Mouse (Mus musculus) brain, embryonic 14.5 days (tissue): Measurements from ENCODE around the gene Acvrl1. TPM values are rescaled to one million over a fixed set of nuclear protein-coding genes. Genes with fewer than 3 reads are reported as not detected.
A peak's percentile ranks its signal among the peaks of the same experiment; 100 is the strongest.

Source experiments
- DNase-seq: peaks from one replicate; pipeline ENCODE4 v3.0.0-alpha.2; 2011; ENCODE audit warnings: low read depth
- CTCF ChIP-seq: fragments of 200-500 bp; IDR thresholded peaks from 2 replicates; pipeline ENCODE4 v1.5.1; 2012; ENCODE audit warnings: inconsistent platforms, mild to moderate bottlenecking, moderate library complexity, borderline replicate concordance; ENCODE audit not compliant: insufficient read depth, insufficient read length; ENCODE audit errors: extremely low read depth
- POLR2A ChIP-seq: fragments of 200-500 bp; IDR thresholded peaks from 2 replicates; pipeline ENCODE4 v1.6.1; 2012; ENCODE audit warnings: mild to moderate bottlenecking, inconsistent platforms, borderline replicate concordance; ENCODE audit not compliant: poor library complexity, insufficient read depth, insufficient read length, severe bottlenecking; ENCODE audit errors: extremely low read depth
- polyA plus RNA-seq: library from polyadenylated mRNA; depleted of rRNA; stranded (reverse); fragments of >200 nt; gene quantifications from 2 replicates; pipeline ENCODE4 v1.2.3, GENCODE M21; 2012

Gene Acvrl1
- polyA plus RNA-seq, 1 experiment: 11.6 TPM

- DNase-seq: peak; percentile 95
- peak; percentile 94 for TF ChIP-seq CTCF
- TF ChIP-seq POLR2A: no peak
Measured at GRCm38 (mm10) chr15:101145424-101146099, 17.2 kb downstream of the Acvrl1 start.

DNA sequence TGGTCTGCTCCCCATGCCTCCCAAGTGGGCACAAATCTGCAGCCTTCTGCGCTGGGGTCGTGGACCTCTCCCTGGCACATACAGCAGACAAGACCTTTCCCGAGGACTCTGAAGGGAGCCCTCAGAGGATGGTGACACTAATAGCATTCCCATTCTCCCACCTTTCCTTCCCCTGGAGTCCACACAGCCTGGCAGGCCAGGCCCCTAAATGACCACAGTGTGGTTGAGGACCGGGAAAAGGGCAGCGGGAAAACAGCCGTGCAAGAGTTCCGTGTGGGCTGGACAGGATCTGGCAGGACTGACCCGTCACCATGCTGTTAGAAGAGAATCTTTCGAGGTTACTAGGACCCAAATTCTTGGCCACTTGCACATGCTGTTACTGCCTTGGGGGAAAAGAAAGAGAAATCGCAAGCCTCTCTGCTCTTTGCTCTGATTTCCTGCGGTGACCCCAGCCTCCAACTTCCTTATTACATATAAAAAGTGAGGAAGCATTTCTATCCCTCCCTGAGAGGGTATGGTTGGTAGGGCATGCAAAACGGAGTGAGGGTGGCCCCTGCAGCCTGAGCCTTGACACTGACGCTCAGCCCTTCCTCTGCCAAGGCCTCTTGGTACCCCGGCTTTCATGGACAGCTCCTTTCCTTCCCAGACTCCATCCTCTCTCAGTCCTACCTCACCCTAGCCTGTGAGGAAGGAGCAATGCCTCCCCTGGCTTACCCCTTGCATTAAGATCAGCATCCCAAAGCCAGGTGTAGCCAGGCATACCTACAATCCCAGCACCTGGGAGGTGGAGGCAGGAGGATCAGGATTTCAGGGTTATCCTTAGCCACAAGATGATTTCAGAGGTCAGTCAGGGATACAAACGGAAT lies 18.0 kb downstream of the Acvrl1 start:
- no peak for TF ChIP-seq POLR2A
- TF ChIP-seq CTCF: no peak

GRCm38 (mm10) chr15:101147115-101147909 lies 19.0 kb downstream of the Acvrl1 start:
- TF ChIP-seq CTCF (no peak), POLR2A (no peak)

More for the DNA sequence above, 18.0 kb downstream of the Acvrl1 start:
- DNase-seq: no peak

DNA sequence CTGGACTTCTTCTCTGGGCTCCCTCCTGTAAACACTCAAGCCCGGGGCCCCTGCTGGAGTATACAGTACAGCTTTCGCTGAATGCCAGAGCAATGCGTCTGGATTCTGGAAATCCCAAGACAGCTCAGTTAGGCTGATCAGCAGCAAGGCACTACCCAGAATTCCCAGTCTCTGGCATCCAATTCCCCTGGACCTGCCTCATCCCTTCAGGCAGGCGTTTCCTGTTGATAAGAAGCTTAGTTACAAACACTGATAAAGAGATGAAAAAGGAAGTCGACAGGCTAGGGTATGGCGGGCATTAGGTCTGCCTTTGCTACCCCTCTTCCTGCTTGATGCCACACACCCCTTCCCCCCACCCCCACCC lies 19.6 kb downstream of the Acvrl1 start:
- TF ChIP-seq POLR2A: no peak
- TF ChIP-seq CTCF: no peak
- DNase-seq: no peak

More at GRCm38 (mm10) chr15:101147115-101147909, 19.0 kb downstream of the Acvrl1 start:
- no peak for DNase-seq

DNA sequence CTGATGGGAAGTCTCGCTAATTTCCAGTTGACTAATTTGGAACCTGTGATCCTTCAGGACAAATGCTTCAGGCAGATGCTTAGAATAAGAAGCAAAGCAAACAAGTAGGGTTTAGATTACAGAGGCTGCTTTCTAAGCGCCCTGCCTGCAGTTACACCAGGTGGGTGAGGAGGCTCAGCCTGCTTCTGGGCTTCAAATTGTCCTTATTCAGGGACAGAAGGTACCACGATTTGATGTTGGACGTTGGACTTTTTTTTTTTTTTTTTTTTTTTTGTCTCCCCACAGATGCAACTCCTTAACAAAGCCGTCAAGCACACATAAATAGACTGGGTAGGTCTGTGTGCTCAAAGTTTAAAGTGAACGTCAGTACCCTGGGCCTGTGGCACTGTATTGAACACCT lies 20.3 kb downstream of the Acvrl1 start:
- TF ChIP-seq POLR2A (no peak), CTCF (no peak)
- no peak for DNase-seq

- no peak for DNase-seq
- TF ChIP-seq CTCF: no peak
- no peak for TF ChIP-seq POLR2A
Measured at GRCm38 (mm10) chr15:101151409-101152261, 23.3 kb downstream of the Acvrl1 start.

DNA sequence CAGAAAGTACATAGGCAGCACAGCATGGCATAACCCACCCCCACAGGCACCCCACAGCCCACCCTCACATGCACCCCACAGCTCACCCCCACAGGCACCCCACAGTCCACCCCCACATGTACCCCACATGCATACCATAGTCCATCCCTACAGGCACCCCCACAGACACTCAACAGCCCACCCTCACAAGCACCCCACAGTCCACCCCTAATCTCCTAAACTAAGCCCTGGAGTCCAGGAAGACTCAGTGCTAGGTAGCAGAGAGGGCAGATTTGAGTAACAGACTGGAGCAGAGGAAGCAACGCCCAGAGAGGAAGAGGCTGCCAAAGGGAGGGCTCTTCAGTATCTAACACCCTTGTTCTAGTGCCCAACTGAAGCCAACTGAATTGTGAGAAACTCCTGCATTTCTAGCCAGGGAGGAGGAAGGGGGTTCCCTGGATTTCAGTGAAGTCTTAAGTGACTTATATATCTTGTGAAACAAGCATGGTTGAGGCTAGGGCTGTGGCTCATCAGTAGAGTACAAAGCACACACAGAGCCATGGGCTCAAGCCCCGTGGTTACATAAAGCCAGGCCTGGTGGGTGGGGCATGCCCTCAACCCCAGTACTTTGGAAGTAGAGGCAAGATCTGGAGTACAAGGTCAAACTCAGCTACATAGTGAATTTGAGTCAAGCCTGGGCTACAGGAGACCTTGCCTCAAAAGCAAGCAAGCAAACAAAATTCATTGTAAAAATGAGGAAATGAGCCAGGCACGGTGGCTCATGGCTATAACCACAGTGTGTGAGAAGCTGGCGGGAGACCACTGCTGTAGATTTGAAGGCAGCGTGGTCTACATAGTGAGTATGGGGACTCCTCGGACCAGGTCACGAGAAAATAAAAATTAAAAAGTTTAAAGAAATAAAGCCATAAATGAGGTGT lies 26.6 kb downstream of the Acvrl1 start:
- DNase-seq: no peak
- TF ChIP-seq CTCF: no peak
- TF ChIP-seq POLR2A: no peak

DNA sequence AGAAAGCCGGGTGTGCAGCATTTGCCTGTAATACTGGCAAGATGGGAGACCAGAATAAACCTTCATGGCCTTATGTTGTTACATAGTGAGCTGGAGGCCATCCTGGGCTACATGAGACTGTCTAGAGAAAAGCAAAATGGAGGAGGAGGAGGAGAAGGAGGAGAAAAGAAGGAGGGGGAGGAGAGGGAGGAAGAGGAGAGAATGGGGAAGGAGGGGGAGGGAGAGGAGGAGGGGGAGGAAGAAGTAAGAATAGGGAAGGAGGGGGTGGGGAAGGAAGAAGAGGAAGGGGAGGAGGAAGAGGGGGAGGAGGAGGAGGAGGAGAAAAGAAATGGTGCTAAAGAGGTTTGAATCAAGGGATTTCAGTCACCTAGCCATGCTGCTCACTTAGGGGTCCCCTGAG lies 31.8 kb downstream of the Acvrl1 start:
- DNase-seq: peak; percentile 55
- no peak for TF ChIP-seq CTCF
- TF ChIP-seq POLR2A: no peak

DNA sequence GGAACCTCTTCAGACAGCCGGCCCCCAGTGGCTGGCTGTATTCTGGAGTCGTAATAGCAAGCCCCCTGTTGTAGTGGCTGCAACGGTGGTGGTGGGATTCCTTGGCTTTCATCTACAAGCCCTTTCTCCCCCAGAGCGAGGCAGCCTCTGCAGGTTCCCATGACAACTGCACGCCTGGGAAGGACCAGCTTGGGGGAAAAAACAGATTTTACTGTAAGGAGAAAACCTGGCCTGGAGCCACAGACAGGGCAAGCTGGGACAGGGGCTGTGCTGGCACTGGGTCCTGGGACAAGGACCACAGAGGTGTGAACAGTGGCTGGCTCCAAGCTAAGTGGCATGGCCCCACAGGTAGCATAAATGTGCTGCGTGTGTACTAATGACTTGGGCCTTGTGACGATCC lies 32.3 kb downstream of the Acvrl1 start:
- TF ChIP-seq CTCF (no peak), POLR2A (no peak)
- DNase-seq: peak; percentile 96

DNA sequence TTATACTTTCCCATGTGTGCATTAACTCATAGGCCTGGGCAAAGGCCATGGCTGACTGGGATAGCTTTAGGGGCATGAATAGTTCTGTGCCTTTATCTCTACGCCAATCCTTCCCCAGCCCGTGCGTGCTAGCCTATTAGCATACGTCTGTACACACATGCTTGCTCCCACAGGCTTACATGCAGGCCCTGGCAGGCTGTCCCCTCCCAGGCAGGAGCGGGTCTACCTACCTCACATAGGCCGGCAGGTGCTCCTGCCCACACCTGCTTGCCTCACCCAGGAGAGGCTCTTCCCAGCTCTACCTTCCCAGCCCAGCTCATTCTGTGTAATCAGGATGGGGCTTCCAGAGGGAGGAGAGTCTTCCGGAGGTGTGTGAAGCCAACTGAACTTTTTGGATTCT lies 33.2 kb downstream of the Acvrl1 start:
- DNase-seq: no peak
- no peak for TF ChIP-seq CTCF
- TF ChIP-seq POLR2A: no peak

- peak; percentile 87 for DNase-seq
- no peak for TF ChIP-seq CTCF
Measured at GRCm38 (mm10) chr15:101163056-101163458, 34.7 kb downstream of the Acvrl1 start.
